Mouse (Mus musculus) erythroblast, embryonic 14.5 days (primary cell): ENCODE data around the gene Zdhhc18. TPM values are rescaled to one million over a fixed set of nuclear protein-coding genes. Genes with fewer than 3 reads are reported as not detected.

Experiments used
- H3K27me3 ChIP-seq: 2 replicates; pipeline ENCODE4 v1.6.1; 2012; ENCODE audit warnings: inconsistent platforms; ENCODE audit not compliant: control insufficient read depth
- H3K36me3 ChIP-seq: 2 replicates; pipeline ENCODE4 v1.6.1; 2012; ENCODE audit warnings: mild to moderate bottlenecking, inconsistent platforms; ENCODE audit not compliant: control insufficient read depth
- H3K4me1 ChIP-seq: 2 replicates; pipeline ENCODE4 v1.6.1; 2012; ENCODE audit warnings: inconsistent platforms; ENCODE audit not compliant: control insufficient read depth
- H3K4me3 ChIP-seq: replicated peaks from 2 replicates; pipeline ENCODE3; 2012; ENCODE audit warnings: moderate library complexity, mild to moderate bottlenecking, inconsistent platforms
- H3K9me3 ChIP-seq: 2 replicates; pipeline ENCODE4 v1.6.1; 2012; ENCODE audit warnings: low read length, inconsistent platforms, mixed read lengths; ENCODE audit not compliant: control insufficient read depth
- GATA1 ChIP-seq: IDR thresholded peaks from 2 replicates; pipeline ENCODE4 v1.6.1; 2012; ENCODE audit warnings: low read length, inconsistent platforms, mixed read lengths
- TAL1 ChIP-seq: IDR thresholded peaks from 3 replicates; pipeline ENCODE4 v1.6.1; 2012; ENCODE audit warnings: low read length, inconsistent platforms, mixed read lengths
- polyA plus RNA-seq: library from polyadenylated mRNA; stranded (reverse); fragments of >175 nt; gene quantifications from 2 replicates; pipeline ENCODE4 v1.2.3, GENCODE M21; 2012

The Zdhhc18 gene
- polyA plus RNA-seq, 1 experiment, result 0.25 TPM

DNA sequence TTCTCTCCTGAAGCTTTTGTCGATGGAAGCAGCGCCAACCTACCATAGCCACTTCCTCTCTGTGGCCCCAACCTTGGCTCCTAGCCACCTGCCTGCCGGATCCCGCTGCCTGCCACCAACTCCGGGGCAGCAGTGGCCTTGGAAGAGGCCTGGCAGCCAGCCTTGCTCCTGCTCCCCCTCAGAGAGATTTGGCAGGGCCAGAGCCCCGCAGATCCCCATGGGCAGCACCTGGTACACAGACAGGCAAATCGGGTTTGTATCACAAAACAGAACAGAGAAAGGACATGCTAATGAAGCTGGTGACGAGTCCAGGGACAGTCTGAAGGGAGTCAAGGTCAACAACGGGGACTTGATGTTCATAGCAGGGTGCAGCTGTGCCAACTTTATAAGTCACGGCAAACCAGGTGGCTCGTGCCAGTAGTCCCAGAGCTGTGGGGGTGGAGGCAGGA lies 86.8 kb downstream of the Zdhhc18 start:
- TF ChIP-seq GATA1 (no peak), TAL1 (no peak)
- no peak overlapping the region for H3K4me3 ChIP-seq
- peaks cover 3% of the 10 kb centered on the region; the same call in 1 of the 2 replicates for H3K9me3 ChIP-seq
- no peaks in the 10 kb centered on the region for H3K27me3 ChIP-seq
- H3K36me3 ChIP-seq, result no peaks in the 10 kb centered on the region
- no peaks in the 10 kb centered on the region for H3K4me1 ChIP-seq

DNA sequence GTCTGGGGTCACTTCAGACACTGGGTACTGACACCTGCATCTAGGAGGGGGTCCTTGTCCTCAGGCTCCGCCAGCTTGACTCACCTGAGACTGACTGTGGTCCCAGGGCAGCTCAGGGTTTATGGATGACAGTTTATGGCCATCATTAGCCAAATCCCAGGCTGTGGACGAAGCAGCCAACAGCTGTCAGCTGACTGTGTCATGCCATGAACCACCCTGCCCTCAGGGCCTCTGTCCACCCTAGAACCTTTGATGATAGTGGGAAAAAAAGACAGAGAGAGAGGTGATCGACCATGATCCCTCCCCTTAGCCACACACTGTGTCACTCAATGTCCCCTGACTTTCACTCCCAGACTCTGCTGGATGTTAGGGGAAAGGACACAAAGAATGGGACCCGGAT lies 88.3 kb downstream of the Zdhhc18 start:
- H3K4me3 ChIP-seq, result no peak overlapping the region
- H3K27me3 ChIP-seq, result no peaks in the 10 kb centered on the region
- no peaks in the 10 kb centered on the region for H3K36me3 ChIP-seq
- TF ChIP-seq TAL1 (no peak), GATA1 (no peak)
- peaks cover 3% of the 10 kb centered on the region; the same call in 1 of the 2 replicates for H3K9me3 ChIP-seq
- no peaks in the 10 kb centered on the region for H3K4me1 ChIP-seq

DNA sequence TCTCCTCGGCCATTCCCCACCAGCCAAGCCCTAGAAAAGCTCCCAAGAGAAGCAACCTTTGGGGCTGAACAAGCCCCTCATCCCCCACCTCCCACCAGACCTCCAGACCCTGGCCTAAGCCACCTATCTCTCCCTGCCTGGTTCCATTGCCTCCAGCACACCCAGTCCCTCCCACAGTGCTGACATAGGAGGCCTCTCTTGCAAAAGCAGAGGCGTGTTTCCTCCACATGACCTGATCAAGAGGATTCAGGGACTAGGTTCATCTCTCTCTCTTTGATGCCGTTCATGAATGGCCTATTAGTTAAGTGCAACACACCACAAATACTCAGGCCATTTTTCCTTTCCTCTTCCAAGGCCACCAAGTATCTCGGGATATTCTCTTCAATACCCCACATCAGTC lies 90.1 kb downstream of the Zdhhc18 start:
- TF ChIP-seq TAL1 (no peak), GATA1 (no peak)
- H3K9me3 ChIP-seq, result peaks cover 3% of the 10 kb centered on the region; the same call in 1 of the 2 replicates
- H3K4me3 ChIP-seq, result no peak overlapping the region
- no peaks in the 10 kb centered on the region for H3K36me3 ChIP-seq
- peaks cover 7% of the 10 kb centered on the region; the same call in 1 of the 2 replicates for H3K27me3 ChIP-seq
- H3K4me1 ChIP-seq, result no peaks in the 10 kb centered on the region

- Histone ChIP-seq H3K4me3 (no peak overlapping the region), H3K36me3 (no peaks in the 10 kb centered on the region), H3K9me3 (no peaks in the 10 kb centered on the region), H3K27me3 (peaks cover 14% of the 10 kb centered on the region; the same call in 1 of the 2 replicates), H3K4me1 (peaks cover 3% of the 10 kb centered on the region)
- no peak for TF ChIP-seq TAL1
- TF ChIP-seq GATA1, result no peak
These were observed 92.8 kb downstream of the Zdhhc18 start for GRCm38 (mm10) chr4:133557041-133557717.

Other genes with a start within 250 kb of the Zdhhc18 start
- not detected in 2 replicates for gene Tent5b, start 170.0 kb downstream of the Zdhhc18 start, polyA plus RNA-seq
- not detected in 2 replicates for gene Trnp1, start 151.6 kb downstream of the Zdhhc18 start, polyA plus RNA-seq
- not detected in 2 replicates for gene Kdf1, start 131.2 kb downstream of the Zdhhc18 start, polyA plus RNA-seq
- gene Nudc, start 104.2 kb downstream of the Zdhhc18 start, polyA plus RNA-seq, result 24.0 and 28.9 TPM in 2 replicates
- not detected in 2 replicates for gene Nr0b2, start 96.8 kb downstream of the Zdhhc18 start, polyA plus RNA-seq
- 1.2 and 1.6 TPM in 2 replicates for gene Gpatch3, start 75.4 kb downstream of the Zdhhc18 start, polyA plus RNA-seq
- gene Gpn2, start 65.8 kb downstream of the Zdhhc18 start, polyA plus RNA-seq, result 4.0 and 4.2 TPM in 2 replicates
- 0.06 and 0.22 TPM in 2 replicates for gene Sfn, start 48.0 kb downstream of the Zdhhc18 start, polyA plus RNA-seq
- 1.6 and 2.0 TPM in 2 replicates for gene Pigv, start 22.5 kb upstream of the Zdhhc18 start, polyA plus RNA-seq
- 2.3 and 2.6 TPM in 2 replicates for gene Arid1a, start 106.6 kb upstream of the Zdhhc18 start, polyA plus RNA-seq
- 0.78 and 1.0 TPM in 2 replicates for gene Rps6ka1, start 237.6 kb upstream of the Zdhhc18 start, polyA plus RNA-seq